Mouse (Mus musculus) heart, postnatal 0 days (tissue): Measurements from ENCODE around the gene Dnhd1. TPM values are rescaled to one million over a fixed set of nuclear protein-coding genes. Genes with fewer than 3 reads are reported as not detected.

Experiments used
- ATAC-seq: fragments of 200-750 bp; cut with Nextera tagmentation; 2 replicates; pipeline ENCODE4 v1.8.0; 2017; ENCODE audit warnings: low read depth, moderate number of reproducible peaks, moderate library complexity; ENCODE audit not compliant: insufficient read depth
- DNase-seq: peaks from one replicate; pipeline ENCODE4 v3.0.0-alpha.2; 2016; ENCODE audit warnings: low spot score
- H3K27ac ChIP-seq: fragments of 300-500 bp; sonication (generic); 2 replicates; pipeline ENCODE4 v1.5.1; 2014; ENCODE audit warnings: low read depth, mild to moderate bottlenecking
- H3K27me3 ChIP-seq: fragments of 300-500 bp; sonication (generic); 2 replicates; pipeline ENCODE4 v1.6.1; 2014; ENCODE audit warnings: low read length, mixed read lengths; ENCODE audit not compliant: control insufficient read depth, insufficient read depth
- H3K36me3 ChIP-seq: fragments of 300-500 bp; sonication (generic); replicated peaks from 2 replicates; pipeline ENCODE4 v1.6.1; 2014; ENCODE audit warnings: low read length, mixed read lengths; ENCODE audit not compliant: control insufficient read depth, insufficient read depth
- H3K4me1 ChIP-seq: fragments of 300-500 bp; sonication (generic); 2 replicates; pipeline ENCODE4 v1.6.1; 2014; ENCODE audit warnings: antibody characterized with exemption; ENCODE audit not compliant: control insufficient read depth, insufficient read depth
- H3K4me2 ChIP-seq: fragments of 300-500 bp; sonication (generic); 2 replicates; pipeline ENCODE4 v1.6.1; 2014; ENCODE audit warnings: low read depth, mild to moderate bottlenecking, low read length, moderate library complexity
- H3K4me3 ChIP-seq: fragments of 300-500 bp; sonication (generic); 2 replicates; pipeline ENCODE4 v1.5.1; 2014; ENCODE audit warnings: low read depth, low read length
- H3K9ac ChIP-seq: fragments of 300-500 bp; sonication (generic); replicated peaks from 2 replicates; pipeline ENCODE4 v1.6.1; 2014; ENCODE audit warnings: low read depth, low read length, mixed read lengths
- H3K9me3 ChIP-seq: fragments of 300-500 bp; sonication (generic); replicated peaks from 2 replicates; pipeline ENCODE4 v1.6.1; 2016; ENCODE audit warnings: low read length; ENCODE audit not compliant: control insufficient read depth
- CTCF ChIP-seq: IDR thresholded peaks from 2 replicates; pipeline ENCODE4 v1.5.1; 2016; ENCODE audit warnings: antibody characterized with exemption, control low read depth, low read depth
- EP300 ChIP-seq: IDR thresholded peaks from 2 replicates; pipeline ENCODE4 v1.6.1; 2016; ENCODE audit warnings: antibody characterized with exemption, low read depth
- WGBS: fragments of 180-500 bp; shearing (Covaris S2); extraction: QIAGEN DNeasy Blood & Tissue Kit; methylation state at CpG from one replicate; pipeline ENCODE4 v1.1.7; 2014; 5-methylcytosine and 5-hydroxymethylcytosine counted together
- polyA plus RNA-seq: library from polyadenylated mRNA; unstranded; fragments of >200 nt; fragmentation: Nextera tagmentation; extraction: Ambion mirVana; gene quantifications from 2 replicates; pipeline ENCODE4 v1.2.1, GENCODE M21; 2015
- total RNA-seq: library from RNA; depleted of rRNA; stranded (reverse); fragments of >200 nt; gene quantifications from 2 replicates; pipeline ENCODE4 v1.2.3, GENCODE M21; 2014; ENCODE audit warnings: low replicate concordance

The Dnhd1 gene
- total and polyA plus RNA-seq, 2 experiments from 2014 or later: 0.03 to 1.9 TPM

GRCm38 (mm10) chr7:105736911-105737521 is 86.4 kb downstream of the Dnhd1 start, which contains the start of gene Rrp8:
Gene Rrp8, minus strand, starts transcription at chr7:105737385.
- H3K4me2 ChIP-seq: peak within 1 kb of the TSS; percentile 97
- peaks cover 24% of the 10 kb centered on the region for H3K4me1 ChIP-seq
- DNase-seq: peak; percentile 31
- ATAC-seq: no peak; the same call in 1 of the 2 replicates
- 0% methylated on average over 30 of the region's 30 CpGs for WGBS
- H3K9me3 ChIP-seq: no peaks in the 10 kb centered on the region
- H3K27ac ChIP-seq: peak within 1 kb of the TSS; percentile 91
- peak within 1 kb of the TSS; percentile 73 for H3K4me3 ChIP-seq
- H3K27me3 ChIP-seq: no peaks in the 10 kb centered on the region
- TF ChIP-seq CTCF (no peak), EP300 (no peak)
- peaks cover 55% of the 10 kb centered on the region for H3K36me3 ChIP-seq
- peak within 1 kb of the TSS; percentile 93 for H3K9ac ChIP-seq

GRCm38 (mm10) chr7:105737648-105738047 is 87.0 kb downstream of the Dnhd1 start:
- H3K4me1 ChIP-seq: peaks cover 24% of the 10 kb centered on the region
- ATAC-seq (no peak), DNase-seq (peak; percentile 18)
- H3K27me3 ChIP-seq: no peaks in the 10 kb centered on the region
- H3K9me3 ChIP-seq: no peaks in the 10 kb centered on the region
- H3K9ac ChIP-seq: peak overlapping the region; percentile 93
- peak overlapping the region; percentile 73 for H3K4me3 ChIP-seq
- peak overlapping the region; percentile 97 for H3K4me2 ChIP-seq
- peak overlapping the region; percentile 91 for H3K27ac ChIP-seq
- TF ChIP-seq EP300: no peak
- TF ChIP-seq CTCF: no peak
- peaks cover 55% of the 10 kb centered on the region for H3K36me3 ChIP-seq
- 4% methylated on average over 3 of the region's 3 CpGs for WGBS

DNA sequence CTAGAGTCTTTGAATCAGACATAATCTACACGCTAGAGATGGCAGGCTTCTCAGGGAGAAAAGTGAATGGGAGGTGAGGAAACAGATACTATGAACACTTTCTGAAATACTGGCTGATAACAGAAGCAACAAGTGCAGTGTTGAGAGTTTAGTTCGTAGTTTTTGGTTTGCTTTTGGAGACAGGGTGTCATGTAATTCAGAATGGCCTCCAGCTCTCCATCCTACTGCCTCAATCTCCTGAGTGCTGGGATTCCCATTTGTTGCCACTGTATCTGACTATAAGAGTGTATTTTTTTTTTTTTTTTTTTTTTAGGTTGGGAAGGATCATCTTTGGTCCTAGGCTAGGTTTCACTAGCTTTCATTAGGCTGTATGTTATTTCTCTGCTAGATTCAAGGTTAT is 87.7 kb downstream of the Dnhd1 start:
- Histone ChIP-seq H3K27me3 (no peaks in the 10 kb centered on the region), H3K4me2 (peak overlapping the region; percentile 97), H3K9ac (peak overlapping the region; percentile 93), H3K4me3 (peak overlapping the region; percentile 73), H3K36me3 (peaks cover 54% of the 10 kb centered on the region), H3K4me1 (peaks cover 24% of the 10 kb centered on the region), H3K9me3 (no peaks in the 10 kb centered on the region), H3K27ac (peak overlapping the region; percentile 91)
- TF ChIP-seq EP300: no peak
- no peak for TF ChIP-seq CTCF
- no peak for DNase-seq
- ATAC-seq: no peak
- 18% methylated on average over 2 of the region's 2 CpGs for WGBS

DNA sequence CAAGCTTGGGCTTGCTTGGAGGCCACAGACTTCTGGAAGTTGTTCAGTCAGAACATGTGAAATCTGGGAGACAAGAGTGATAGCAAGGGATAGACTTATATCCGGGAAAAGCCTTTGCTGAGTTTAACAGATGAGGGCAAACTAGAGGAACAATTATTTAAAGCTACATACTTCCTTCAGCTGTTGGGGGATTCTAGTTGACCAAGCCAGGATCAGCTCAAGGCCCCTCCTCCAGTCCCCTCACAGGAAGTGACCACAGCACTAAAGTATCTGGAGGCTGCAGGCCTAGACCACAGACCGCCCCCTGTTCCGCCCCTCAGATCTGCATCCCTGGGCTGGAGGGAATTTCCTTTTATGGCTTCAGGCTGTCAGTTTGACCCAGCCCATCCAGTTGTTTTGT is 88.3 kb downstream of the Dnhd1 start:
- no peaks in the 10 kb centered on the region for H3K9me3 ChIP-seq
- peak overlapping the region; percentile 73 for H3K4me3 ChIP-seq
- H3K4me2 ChIP-seq: peak overlapping the region; percentile 97
- peaks cover 47% of the 10 kb centered on the region for H3K36me3 ChIP-seq
- H3K27me3 ChIP-seq: no peaks in the 10 kb centered on the region
- DNase-seq: peak; percentile 92
- peak; percentile 73 for ATAC-seq
- peak overlapping the region; percentile 93; the same call in 1 of the 2 replicates for H3K9ac ChIP-seq
- WGBS: 8% methylated on average over 3 of the region's 3 CpGs
- H3K27ac ChIP-seq: peak overlapping the region; percentile 91
- H3K4me1 ChIP-seq: peaks cover 24% of the 10 kb centered on the region
- no peak for TF ChIP-seq EP300
- peak; percentile 9; the same call in 1 of the 2 replicates for TF ChIP-seq CTCF

GRCm38 (mm10) chr7:105740089-105740795 is 89.6 kb downstream of the Dnhd1 start:
- H3K36me3 ChIP-seq: peaks cover 38% of the 10 kb centered on the region
- DNase-seq (no peak), ATAC-seq (no peak)
- WGBS: 89% methylated on average over 13 of the region's 13 CpGs
- peak overlapping the region; percentile 23; the same call in 1 of the 2 replicates for H3K9ac ChIP-seq
- H3K27me3 ChIP-seq: no peaks in the 10 kb centered on the region
- H3K4me1 ChIP-seq: peaks cover 20% of the 10 kb centered on the region
- no peaks in the 10 kb centered on the region for H3K9me3 ChIP-seq
- H3K4me2 ChIP-seq: no peak overlapping the region
- no peak overlapping the region for H3K4me3 ChIP-seq
- peak overlapping the region; percentile 91 for H3K27ac ChIP-seq
- TF ChIP-seq EP300 (no peak), CTCF (no peak)
